Mouse (Mus musculus) megakaryocyte, embryonic 14.5 days (primary cell): ENCODE results near the gene Arhgap35. TPM values are rescaled to one million over a fixed set of nuclear protein-coding genes. Genes with fewer than 3 reads are reported as not detected.

Experiments used
- H3K27me3 ChIP-seq: replicated peaks from 2 replicates; pipeline ENCODE3; 2012; ENCODE audit warnings: inconsistent platforms
- H3K36me3 ChIP-seq: replicated peaks from 2 replicates; pipeline ENCODE3; 2012; ENCODE audit warnings: low read length, inconsistent platforms, mixed read lengths
- H3K4me1 ChIP-seq: 2 replicates; pipeline ENCODE4 v1.6.1; 2012; ENCODE audit warnings: inconsistent platforms
- H3K4me3 ChIP-seq: replicated peaks from 2 replicates; pipeline ENCODE3; 2012; ENCODE audit warnings: moderate library complexity, mild to moderate bottlenecking, inconsistent platforms
- H3K9me3 ChIP-seq: 2 replicates; pipeline ENCODE4 v1.6.1; 2012; ENCODE audit warnings: inconsistent platforms
- FLI1 ChIP-seq: IDR thresholded peaks from 2 replicates; pipeline ENCODE4 v1.6.1; 2012; ENCODE audit warnings: low read length, inconsistent platforms, mixed read lengths
- GATA1 ChIP-seq: IDR thresholded peaks from 3 replicates; pipeline ENCODE4 v1.6.1; 2012; ENCODE audit warnings: mixed read lengths, low read length, inconsistent platforms, borderline replicate concordance
- polyA plus RNA-seq: library from polyadenylated mRNA; stranded (reverse); fragments of >175 nt; gene quantifications from 2 replicates; pipeline ENCODE4 v1.2.3, GENCODE M21; 2012; ENCODE audit warnings: low replicate concordance; ENCODE audit not compliant: insufficient read depth

Gene Arhgap35
- polyA plus RNA-seq, 1 experiment: 2.7 TPM

DNA sequence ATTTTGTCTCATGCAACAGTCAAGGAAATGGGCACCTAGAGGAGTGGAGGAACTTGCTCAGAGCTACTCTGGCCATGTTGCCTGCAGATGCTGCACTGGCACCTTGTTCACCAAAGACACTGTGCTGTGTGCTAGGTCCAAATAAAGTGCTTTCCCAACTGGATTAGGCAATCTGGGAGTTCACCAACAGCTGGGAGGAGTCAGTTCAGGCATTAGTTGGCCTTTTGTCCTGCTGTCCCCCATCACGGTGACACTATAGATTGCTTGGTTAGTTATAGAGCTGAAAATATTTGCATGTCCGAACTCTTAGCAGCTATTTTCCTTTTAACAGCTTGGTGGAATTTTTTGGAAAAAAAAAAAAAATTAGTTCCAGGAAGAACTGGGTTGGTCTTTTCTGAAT is 88.8 kb downstream of the Arhgap35 start:
- Histone ChIP-seq H3K27me3 (no peaks in the 10 kb centered on the region), H3K4me3 (no peak overlapping the region), H3K4me1 (peaks cover 12% of the 10 kb centered on the region), H3K36me3 (peaks cover 26% of the 10 kb centered on the region), H3K9me3 (no peaks in the 10 kb centered on the region)
- TF ChIP-seq GATA1 (no peak), FLI1 (no peak)

DNA sequence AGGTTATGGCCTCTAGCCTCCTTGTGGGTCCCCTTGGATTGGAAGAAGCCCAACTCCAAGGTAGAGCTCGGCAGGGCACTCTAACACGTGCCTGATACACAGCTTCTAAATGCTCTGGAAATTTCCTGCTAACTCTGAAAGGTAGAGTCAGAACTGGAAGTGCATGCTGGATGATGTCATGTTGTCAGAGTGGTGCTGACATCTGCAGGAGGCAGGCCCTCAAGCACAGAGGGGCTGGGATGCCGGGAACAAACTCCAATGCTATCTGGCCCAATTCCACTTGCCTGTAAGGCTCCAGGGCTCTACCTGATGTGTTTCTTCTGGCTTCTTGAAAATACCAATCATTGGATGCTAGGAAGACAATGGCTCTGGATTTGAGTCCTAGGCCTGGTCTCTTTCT is 89.3 kb downstream of the Arhgap35 start:
- no peak overlapping the region for H3K4me3 ChIP-seq
- no peak for TF ChIP-seq GATA1
- no peak for TF ChIP-seq FLI1
- peaks cover 13% of the 10 kb centered on the region for H3K4me1 ChIP-seq
- H3K36me3 ChIP-seq: peaks cover 23% of the 10 kb centered on the region
- no peaks in the 10 kb centered on the region for H3K27me3 ChIP-seq
- no peaks in the 10 kb centered on the region for H3K9me3 ChIP-seq

GRCm38 (mm10) chr7:16524308-16524707 is 90.5 kb downstream of the Arhgap35 start:
- H3K36me3 ChIP-seq: peaks cover 21% of the 10 kb centered on the region

DNA sequence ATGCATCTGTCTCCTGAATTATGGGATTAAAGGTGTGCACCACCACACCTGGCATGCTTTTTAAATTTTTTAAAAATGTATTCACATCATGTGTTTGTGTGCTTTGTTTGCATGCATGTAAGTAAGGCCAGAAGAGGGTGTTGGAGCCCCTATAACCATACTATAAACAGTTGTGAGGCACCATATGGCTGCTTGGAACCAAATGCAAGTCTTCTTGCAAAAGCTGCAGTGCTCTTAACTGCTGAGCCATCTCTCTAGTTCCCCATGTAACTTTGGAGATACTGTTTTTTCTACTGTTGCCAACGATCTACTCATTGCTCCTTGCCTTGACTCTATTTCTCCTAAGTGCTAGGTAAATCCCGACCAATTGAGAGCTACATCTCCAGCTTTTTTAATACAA is 95.5 kb downstream of the Arhgap35 start:
- no peaks in the 10 kb centered on the region for H3K27me3 ChIP-seq
- H3K9me3 ChIP-seq: no peaks in the 10 kb centered on the region
- H3K36me3 ChIP-seq: peaks cover 22% of the 10 kb centered on the region
- H3K4me3 ChIP-seq: no peak overlapping the region
- TF ChIP-seq GATA1 (no peak), FLI1 (no peak)
- H3K4me1 ChIP-seq: peaks cover 13% of the 10 kb centered on the region

More at GRCm38 (mm10) chr7:16524308-16524707, 90.5 kb downstream of the Arhgap35 start:
- Histone ChIP-seq H3K4me1 (peaks cover 19% of the 10 kb centered on the region), H3K4me3 (no peak overlapping the region), H3K27me3 (no peaks in the 10 kb centered on the region), H3K9me3 (no peaks in the 10 kb centered on the region)
- TF ChIP-seq GATA1 (no peak), FLI1 (no peak)

GRCm38 (mm10) chr7:16517198-16517597 is 97.6 kb downstream of the Arhgap35 start:
- Histone ChIP-seq H3K27me3 (no peaks in the 10 kb centered on the region), H3K4me3 (no peak overlapping the region), H3K9me3 (no peaks in the 10 kb centered on the region), H3K4me1 (peaks cover 17% of the 10 kb centered on the region), H3K36me3 (peaks cover 21% of the 10 kb centered on the region)
- TF ChIP-seq FLI1 (no peak), GATA1 (no peak)

DNA sequence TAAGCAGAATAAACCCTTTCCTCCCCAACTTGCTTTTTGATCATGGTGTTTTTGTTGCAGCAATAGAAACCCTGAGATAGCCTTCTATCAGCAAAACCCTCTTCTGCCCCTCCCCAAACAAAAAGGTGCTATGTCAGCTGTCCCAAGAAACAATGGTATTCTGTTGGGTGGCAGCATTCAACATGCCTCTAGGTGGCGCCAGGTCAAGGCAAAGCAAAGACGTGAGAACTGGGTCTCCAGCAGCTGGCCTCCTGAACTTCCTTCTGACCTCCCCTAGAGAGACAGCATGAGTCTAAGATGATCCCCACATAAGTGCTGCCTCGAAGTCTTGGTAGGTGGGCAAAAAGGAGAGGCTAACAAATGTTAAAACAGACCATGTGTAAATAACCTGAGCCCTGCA is 107.5 kb downstream of the Arhgap35 start:
- peaks cover 59% of the 10 kb centered on the region for H3K36me3 ChIP-seq
- no peak overlapping the region for H3K4me3 ChIP-seq
- H3K9me3 ChIP-seq: no peaks in the 10 kb centered on the region
- TF ChIP-seq FLI1 (no peak), GATA1 (no peak)
- H3K27me3 ChIP-seq: no peaks in the 10 kb centered on the region
- H3K4me1 ChIP-seq: peaks cover 5% of the 10 kb centered on the region

GRCm38 (mm10) chr7:16505226-16505593 is 109.6 kb downstream of the Arhgap35 start:
- Histone ChIP-seq H3K4me3 (no peak overlapping the region), H3K27me3 (no peaks in the 10 kb centered on the region), H3K36me3 (peaks cover 60% of the 10 kb centered on the region), H3K4me1 (peaks cover 5% of the 10 kb centered on the region), H3K9me3 (no peaks in the 10 kb centered on the region)
- no peak for TF ChIP-seq FLI1
- TF ChIP-seq GATA1: no peak

DNA sequence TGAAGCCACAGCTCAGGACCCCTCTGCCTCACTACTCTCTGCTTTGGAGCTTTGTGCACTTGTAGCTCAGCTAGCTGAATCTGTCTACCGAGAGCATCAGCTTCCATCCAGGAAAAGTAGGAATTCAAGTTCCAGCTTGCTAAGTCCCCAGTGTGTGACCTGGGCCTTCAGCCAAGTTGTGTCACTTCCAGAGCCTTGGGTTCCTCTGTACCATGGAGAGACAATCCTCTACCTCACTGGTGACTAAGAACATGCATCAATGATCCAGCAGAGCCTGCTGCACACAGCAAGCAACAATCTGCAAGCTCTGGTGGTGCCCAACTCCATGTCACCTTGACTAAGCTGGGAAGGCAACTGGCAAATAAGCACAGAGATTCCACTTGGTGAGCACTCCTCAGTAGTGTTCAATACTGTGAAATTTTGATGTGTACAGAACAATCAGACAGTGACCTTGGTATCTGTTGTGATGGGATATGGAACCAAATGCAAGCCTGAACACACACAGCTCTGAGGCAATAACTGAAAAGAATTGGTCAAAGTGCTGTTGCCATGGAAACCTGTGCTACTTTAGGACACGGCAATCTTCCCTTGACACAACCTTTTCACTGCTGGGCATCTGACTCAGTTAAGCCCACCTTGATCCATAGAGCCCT is 110.1 kb downstream of the Arhgap35 start:
- Histone ChIP-seq H3K9me3 (no peaks in the 10 kb centered on the region), H3K36me3 (peaks cover 62% of the 10 kb centered on the region), H3K27me3 (no peaks in the 10 kb centered on the region), H3K4me3 (no peak overlapping the region), H3K4me1 (peaks cover 8% of the 10 kb centered on the region)
- TF ChIP-seq FLI1 (no peak), GATA1 (no peak)

DNA sequence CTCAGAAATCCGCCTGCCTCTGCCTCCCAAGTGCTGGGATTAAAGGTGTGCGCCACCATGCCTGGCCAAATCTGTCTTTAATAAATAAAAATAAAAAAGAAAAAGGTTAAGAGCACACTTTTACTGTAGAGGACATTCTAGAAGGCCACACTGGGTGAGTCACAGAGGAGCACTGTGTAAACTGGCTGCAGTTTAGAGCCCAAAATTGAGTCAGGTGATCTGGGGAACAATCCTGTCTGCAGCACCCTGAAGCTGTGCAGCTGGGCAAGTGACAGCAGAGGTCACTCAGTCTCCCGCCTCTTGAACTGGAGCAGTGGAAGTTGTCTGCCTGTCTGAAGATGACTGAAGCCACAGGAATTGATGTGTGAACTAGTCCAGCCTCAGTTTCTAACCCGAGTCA is 113.2 kb downstream of the Arhgap35 start:
- Histone ChIP-seq H3K4me3 (no peak overlapping the region), H3K4me1 (peaks cover 12% of the 10 kb centered on the region; the same call in 1 of the 2 replicates), H3K9me3 (no peaks in the 10 kb centered on the region), H3K27me3 (no peaks in the 10 kb centered on the region), H3K36me3 (peaks cover 79% of the 10 kb centered on the region)
- no peak for TF ChIP-seq FLI1
- TF ChIP-seq GATA1: no peak

- Histone ChIP-seq H3K4me3 (no peak overlapping the region), H3K9me3 (no peaks in the 10 kb centered on the region), H3K27me3 (no peaks in the 10 kb centered on the region), H3K36me3 (peaks cover 78% of the 10 kb centered on the region), H3K4me1 (peaks cover 18% of the 10 kb centered on the region; the same call in 1 of the 2 replicates)
- TF ChIP-seq FLI1: no peak
- TF ChIP-seq GATA1: no peak
Observed at GRCm38 (mm10) chr7:16499671-16500104, 115.1 kb downstream of the Arhgap35 start.
